Mouse (Mus musculus) T-cell, adult 2 months (primary cell): ENCODE results near the gene Ccdc57.
A peak's percentile ranks its signal among the peaks of the same experiment; 100 is the strongest.
"Not testable (repeated sequence)": the region's sequence is repeated elsewhere in the genome, so short reads cannot be mapped to it uniquely, and the experiment has no call there.

ENCODE experiments used
- DNase-seq: peaks from one replicate; pipeline ENCODE4 v3.0.0; 2022; ENCODE audit warnings: low spot score

The Ccdc57 gene

DNA sequence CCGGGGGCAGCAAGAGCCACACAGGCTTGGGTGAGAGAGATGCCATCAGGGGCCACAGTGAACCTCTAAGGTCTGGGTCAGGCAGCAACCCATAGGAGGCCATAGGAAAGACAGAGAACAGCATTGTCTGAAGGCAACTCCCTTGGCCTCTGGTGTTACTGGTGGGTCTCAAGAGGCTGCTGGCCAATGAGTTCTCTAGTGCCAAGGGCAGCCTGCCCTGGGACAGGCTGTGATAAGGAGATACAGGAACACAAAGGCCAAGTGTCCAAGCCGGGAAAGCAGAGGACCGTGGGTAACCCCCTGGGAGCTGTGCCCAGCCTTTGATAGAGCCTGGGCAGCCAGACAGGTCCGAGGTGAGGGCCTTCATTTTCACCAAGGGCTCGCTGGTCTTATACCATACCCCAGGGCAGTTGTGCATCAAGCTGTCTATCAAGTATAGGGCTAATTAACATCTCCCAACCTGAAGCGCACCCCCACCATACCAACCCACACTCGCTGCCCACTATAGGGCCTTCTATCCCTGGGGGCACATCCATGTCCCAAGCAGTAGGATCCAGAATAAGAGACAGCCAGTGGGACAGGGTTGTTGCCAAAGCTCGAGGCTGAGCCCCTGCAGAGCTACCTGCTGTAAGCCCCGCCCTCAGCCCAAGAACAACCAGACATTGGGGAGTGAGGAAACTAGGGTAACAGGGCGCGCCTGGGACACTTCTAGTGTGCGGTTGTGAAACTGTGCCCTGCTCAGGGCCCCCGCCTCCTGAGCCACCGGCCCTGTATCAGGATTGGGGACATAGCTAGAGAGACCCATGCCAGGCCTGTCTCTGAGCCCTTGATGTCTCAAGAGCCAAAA lies 111.4 kb downstream of the Ccdc57 start:
- DNase-seq = no peak

DNA sequence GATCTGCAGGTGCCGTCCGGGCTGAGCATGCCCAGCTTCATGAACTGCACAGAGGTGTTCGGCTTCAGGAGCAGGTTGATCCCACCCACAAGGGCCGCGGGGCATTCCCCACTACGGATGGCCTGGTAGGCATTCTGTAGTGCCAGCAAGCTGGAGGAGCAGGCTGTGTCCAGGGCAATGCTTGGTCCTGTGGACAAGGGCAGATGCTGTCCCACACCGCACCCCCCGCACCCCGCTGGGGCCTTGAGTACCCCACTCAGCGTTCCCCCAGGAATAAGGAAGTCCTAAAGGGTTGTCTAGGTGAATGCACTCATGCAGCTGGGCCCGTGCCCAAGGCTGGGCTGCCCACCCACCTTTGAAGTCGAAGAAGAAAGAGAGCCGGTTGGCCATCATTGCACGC lies 112.1 kb downstream of the Ccdc57 start:
- DNase-seq = no peak

DNA sequence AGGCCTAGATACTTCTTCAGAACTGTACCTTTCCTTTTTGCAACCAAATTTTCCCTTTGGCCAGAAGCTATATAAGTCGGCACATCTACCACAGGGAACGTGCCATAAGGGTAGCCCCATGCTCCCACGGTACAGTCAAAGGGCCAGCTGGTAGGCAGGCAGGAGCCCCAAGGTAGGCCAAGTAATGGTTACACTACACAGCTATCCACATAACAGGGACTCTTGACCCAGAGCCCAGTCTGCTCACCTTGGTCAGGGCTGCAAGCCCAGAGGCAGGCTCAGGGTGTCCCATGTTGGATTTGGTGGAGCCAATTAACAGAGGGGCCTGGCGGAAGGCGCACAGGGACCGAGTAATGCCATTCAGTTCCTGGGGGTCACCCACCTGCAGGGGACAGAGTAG lies 113.1 kb downstream of the Ccdc57 start:
- no peak for DNase-seq

GRCm38 (mm10) chr11:120818251-120818650 lies 114.4 kb downstream of the Ccdc57 start:
- DNase-seq = no peak

- DNase-seq = no peak
Observed at GRCm38 (mm10) chr11:120817358-120817757, 115.3 kb downstream of the Ccdc57 start.

- DNase-seq = no peak
Observed at GRCm38 (mm10) chr11:120812068-120812467, 120.6 kb downstream of the Ccdc57 start.

DNA sequence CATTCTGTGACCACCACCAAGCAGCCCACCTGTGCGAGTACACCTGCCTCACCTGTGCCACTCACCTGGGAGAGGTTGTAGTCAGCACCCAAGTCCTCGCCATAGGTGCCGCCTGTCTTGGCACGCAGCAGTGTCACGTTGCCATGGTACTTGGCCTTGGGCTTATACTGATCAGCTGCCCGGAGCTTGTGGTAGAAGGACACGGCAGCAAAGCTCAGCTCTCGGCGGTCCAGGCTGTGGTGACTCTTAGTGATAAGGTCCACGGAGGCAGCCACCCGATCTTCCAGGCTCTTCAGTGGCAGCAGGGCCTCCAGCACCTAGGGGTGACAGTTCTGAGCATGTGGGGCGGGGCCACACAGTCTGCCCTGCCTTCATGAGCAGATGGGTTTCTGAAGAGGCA lies 124.7 kb downstream of the Ccdc57 start:
- DNase-seq = no peak

DNA sequence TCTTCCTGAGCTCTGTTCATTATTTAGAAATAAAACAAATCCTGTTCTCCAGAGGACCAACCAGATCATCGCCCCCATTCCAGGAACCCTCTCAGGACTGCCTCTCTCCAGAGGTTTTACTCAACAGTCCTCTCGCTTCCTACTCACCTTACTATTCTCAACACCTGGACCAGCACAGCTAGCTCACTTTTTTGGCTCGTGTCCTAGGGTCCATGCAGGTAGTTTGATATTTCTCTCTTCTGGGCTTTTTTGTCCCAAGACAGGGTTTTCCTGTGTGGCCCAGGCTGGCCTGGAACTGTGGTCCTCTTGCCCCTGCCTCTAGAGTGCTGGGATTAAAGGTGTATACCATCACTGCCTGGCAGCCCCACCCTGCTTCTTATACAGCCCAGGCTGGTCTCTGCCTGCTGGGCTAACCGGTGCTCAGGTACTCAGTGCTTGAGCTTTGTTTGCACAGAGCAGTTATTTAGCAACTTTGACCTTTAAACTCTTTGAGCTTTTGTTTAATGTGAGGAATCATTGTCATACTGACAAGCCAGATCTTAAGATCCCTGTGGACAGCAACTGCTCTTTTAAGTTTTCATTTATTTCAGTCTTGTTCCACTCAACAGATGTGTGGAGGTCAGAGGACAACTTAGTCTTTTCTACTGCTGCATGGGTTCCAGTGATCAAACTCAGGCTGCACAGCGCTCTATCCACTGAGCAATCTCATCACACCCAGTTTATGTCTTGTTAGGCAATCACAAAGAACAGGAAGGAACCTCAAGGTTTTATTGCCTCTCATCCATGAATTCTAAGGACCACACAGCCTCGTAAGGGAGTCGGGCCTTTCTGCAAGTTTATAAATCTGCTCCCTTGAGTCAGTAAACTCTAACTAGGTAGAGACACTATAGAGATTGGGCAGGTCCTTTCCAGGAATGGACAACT lies 127.0 kb downstream of the Ccdc57 start:
- no peak for DNase-seq

DNA sequence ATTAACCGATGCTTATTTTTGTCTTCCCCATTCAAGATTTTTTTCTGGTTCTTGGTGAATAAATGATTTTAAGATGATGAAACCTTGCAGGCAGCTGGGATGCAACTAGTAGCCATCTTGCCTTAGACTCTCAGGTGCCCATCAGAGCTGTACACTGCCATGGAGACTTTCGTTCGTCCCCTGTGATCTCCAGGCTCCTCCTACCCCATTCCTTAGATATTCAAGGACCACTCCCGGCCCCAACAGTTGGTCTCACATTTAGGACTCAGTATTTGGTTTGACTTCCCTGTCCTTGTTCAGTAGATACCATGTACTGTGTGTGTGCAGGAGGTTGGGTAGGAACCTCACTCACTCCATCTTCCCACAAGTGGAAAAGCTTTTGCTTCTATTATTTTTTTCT lies 127.9 kb downstream of the Ccdc57 start:
- no peak for DNase-seq

- no peak for DNase-seq
Observed at GRCm38 (mm10) chr11:120804274-120804673, 128.4 kb downstream of the Ccdc57 start.

GRCm38 (mm10) chr11:120800061-120800904 lies 132.4 kb downstream of the Ccdc57 start:
- peak; percentile 76 for DNase-seq

DNA sequence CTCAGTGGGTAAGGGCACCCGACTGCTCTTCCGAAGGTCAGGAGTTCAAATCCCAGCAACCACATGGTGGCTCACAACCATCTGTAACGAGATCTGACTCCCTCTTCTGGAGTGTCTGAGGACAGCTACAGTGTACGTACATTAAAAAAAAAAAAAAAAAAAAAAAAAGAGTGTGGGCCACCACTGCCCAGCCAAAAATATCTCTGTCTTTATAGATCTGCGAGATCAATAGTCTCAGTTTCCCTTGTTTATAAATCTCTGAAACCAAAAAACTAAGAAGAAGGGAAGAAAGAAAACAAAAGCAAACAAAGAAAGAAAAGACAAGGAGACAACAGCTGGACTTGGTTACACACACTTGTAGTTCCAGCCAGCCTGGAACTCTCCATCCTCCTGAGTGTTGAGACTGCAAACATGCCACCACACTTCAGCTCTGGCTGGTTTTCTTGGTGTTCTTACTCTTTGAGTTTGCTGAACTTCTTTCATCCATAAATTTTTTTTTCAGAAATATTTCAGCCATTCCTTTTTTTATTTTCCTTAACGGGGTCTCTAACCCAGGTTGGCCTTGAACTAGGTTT lies 133.3 kb downstream of the Ccdc57 start:
- no peak for DNase-seq

DNA sequence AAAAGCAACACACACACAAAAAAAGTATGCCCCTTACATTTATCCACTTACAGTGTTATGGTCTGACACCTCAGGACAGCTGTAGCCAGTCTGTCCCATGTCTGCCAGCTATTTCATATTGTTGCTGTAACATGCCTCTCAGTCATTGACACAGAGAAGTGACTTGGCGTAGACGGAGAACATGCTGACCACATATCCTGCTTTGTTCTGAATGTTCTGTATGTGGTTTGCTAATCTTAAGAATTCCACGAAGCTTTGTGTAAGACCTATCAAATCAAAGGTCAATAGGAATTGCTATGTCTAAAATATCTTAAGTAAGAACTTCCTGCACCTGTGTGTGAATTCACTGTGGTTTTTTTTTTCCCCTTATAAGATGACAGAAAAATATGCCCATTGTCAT lies 134.4 kb downstream of the Ccdc57 start:
- no peak for DNase-seq

- no peak for DNase-seq
Observed at GRCm38 (mm10) chr11:120796614-120796946, 136.1 kb downstream of the Ccdc57 start.

GRCm38 (mm10) chr11:120795756-120796613 lies 136.7 kb downstream of the Ccdc57 start, which contains the start of gene Dus1l:
Dus1l (minus strand) TSS chr11:120796403.
- DNase-seq = peak; percentile 94

- no peak for DNase-seq
Observed at GRCm38 (mm10) chr11:120792652-120793051, 140.0 kb downstream of the Ccdc57 start.

GRCm38 (mm10) chr11:120789810-120790209 lies 142.9 kb downstream of the Ccdc57 start:
- no peak for DNase-seq

- DNase-seq = no peak
Observed at GRCm38 (mm10) chr11:120789355-120789754, 143.3 kb downstream of the Ccdc57 start.

- not testable (repeated sequence) for DNase-seq
Observed at GRCm38 (mm10) chr11:120788460-120788859, 144.2 kb downstream of the Ccdc57 start.

DNA sequence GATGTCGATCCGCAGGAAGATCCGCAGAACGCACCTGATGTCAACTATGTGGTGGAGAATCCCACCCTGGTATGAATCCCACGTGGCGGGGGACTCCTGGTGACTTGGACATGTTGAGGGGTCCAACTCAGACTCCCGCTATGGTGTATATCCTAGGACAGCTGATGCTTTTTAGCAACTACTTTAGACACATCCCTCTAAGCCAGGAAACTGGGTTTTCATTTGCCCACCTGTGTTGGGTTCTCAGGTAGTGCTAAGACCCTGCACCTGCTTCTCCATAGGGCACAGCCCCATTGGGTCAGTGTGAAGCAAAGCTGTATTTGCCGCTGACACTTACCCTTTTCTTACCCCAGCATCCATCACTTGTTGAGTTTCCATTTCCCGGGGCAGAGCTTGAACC lies 147.5 kb downstream of the Ccdc57 start:
- DNase-seq = no peak
